Mouse (Mus musculus): ENCODE measurements around the gene Dyrk1b. TPM values are rescaled to one million over a fixed set of nuclear protein-coding genes. Genes with fewer than 3 reads are reported as not detected.
A peak's percentile ranks its signal among the peaks of the same experiment; 100 is the strongest.
"Not testable (repeated sequence)": the region's sequence is repeated elsewhere in the genome, so short reads cannot be mapped to it uniquely, and the experiment has no call there.

The Dyrk1b gene
- polyA plus RNA-seq, 1 experiment from 2014 or later = 4.6 TPM

DNA sequence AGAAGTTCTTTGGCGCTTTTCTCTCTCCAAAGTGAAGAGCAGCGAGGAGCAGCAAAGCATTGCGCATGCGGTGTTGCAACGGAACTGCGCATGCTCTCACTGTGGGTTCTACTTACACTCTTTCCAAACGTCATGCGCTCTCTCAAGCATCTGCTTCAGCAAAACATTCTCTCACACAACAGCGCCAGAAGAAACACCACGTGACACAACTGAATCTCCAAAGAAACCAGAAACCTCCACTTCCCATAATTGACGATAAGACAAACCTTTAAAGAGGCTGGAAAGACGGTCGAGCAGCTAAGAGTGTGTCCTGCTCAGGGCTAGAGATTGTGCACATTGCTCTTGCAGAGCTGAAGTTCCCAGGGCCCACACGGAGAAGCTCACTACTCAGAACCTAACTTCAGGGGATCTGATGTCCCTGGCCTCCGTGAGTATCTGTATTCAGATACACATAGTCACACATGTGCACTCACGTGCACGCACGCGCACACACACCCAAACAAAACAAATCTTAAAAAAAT is 29.8 kb downstream of the Dyrk1b start:
- H3K27ac ChIP-seq (replicated peaks) = no peak overlapping the region
- DNase-seq (ENCODE audit: low spot score) = peak; percentile 55

DNA sequence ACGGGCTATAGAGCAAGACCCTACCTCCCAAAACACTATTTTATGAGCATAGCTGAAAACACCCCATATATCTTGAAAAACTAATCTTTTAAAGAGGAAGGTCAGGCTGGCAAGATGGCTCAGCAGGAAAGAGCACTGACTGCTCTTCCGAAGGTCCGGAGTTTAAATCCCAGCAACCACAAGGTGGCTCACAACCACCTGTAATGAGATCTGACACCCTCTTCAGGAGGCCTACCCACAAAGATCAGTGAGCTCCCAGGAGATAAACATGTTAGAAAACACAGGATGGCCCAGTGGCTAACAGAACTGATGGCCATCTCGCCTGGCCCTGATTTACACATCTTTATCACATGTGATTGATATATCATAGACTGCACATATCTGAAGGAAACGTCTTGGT is 31.5 kb downstream of the Dyrk1b start:
- ATAC-seq (ENCODE audit: low FRiP score, low TSS enrichment) (no peak), DNase-seq (ENCODE audit: low spot score) (no peak)
- Histone ChIP-seq H3K4me1 (replicated peaks; ENCODE audit: control insufficient read depth, insufficient read depth) (no peaks in the 10 kb centered on the region), H3K36me3 (ENCODE audit: control insufficient read depth, insufficient read depth, low read length) (no peaks in the 10 kb centered on the region), H3K9ac (ENCODE audit: low read length) (no peak overlapping the region), H3K4me2 (replicated peaks; ENCODE audit: low read depth) (no peak overlapping the region), H3K27me3 (ENCODE audit: control insufficient read depth, insufficient read depth, low read length) (no peaks in the 10 kb centered on the region), H3K27ac (replicated peaks) (no peak overlapping the region), H3K9me3 (ENCODE audit: control insufficient read depth, low read length) (no peaks in the 10 kb centered on the region), H3K4me3 (ENCODE audit: low read depth, low read length) (no peak overlapping the region)
- TF ChIP-seq EP300 (optimal IDR thresholded peaks at IDR 0.05) (no peak), CTCF (IDR thresholded peaks at IDR 0.05; ENCODE audit: low read depth) (peak; percentile 41)
- WGBS = 40% methylated on average over 5 of the region's 5 CpGs

More for the DNA sequence above, 29.8 kb downstream of the Dyrk1b start:
- Histone ChIP-seq H3K4me2 (replicated peaks; ENCODE audit: low read depth) (peak overlapping the region; percentile 52), H3K9me3 (ENCODE audit: control insufficient read depth, low read length) (no peaks in the 10 kb centered on the region), H3K27me3 (ENCODE audit: control insufficient read depth, insufficient read depth, low read length) (no peaks in the 10 kb centered on the region), H3K4me1 (replicated peaks; ENCODE audit: control insufficient read depth, insufficient read depth) (no peaks in the 10 kb centered on the region), H3K4me3 (ENCODE audit: low read depth, low read length) (peak overlapping the region; percentile 25), H3K36me3 (ENCODE audit: control insufficient read depth, insufficient read depth, low read length) (no peaks in the 10 kb centered on the region), H3K9ac (ENCODE audit: low read length) (peak overlapping the region; percentile 41; the same call in 1 of the 2 replicates)
- no peak for TF ChIP-seq EP300 (optimal IDR thresholded peaks at IDR 0.05)
- TF ChIP-seq CTCF (IDR thresholded peaks at IDR 0.05; ENCODE audit: low read depth) = no peak
- 0 out of 2 replicates have a peak, but pooled peaks have one; percentile 57 for ATAC-seq (ENCODE audit: low FRiP score, low TSS enrichment)
- 35% methylated on average over 19 of the region's 19 CpGs for WGBS

DNA sequence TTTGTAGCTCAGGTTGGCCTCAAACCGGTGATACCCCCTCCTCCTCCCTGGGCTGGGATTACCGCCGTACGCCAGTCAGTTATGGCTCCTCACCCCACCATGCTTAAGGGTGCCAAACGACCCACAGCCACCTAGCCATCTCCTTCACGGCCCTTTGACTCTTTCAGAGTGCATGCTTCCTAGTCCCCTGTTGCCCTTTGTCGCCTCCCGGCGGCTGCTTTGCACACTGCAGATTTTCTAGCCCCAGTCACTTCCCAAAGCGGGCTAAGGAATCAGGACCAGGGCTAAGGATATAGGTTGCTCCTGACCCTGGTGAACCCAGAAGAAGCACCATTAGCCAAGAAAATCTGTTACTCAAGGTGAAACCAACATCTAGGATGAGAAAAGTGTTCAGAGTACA is 34.9 kb downstream of the Dyrk1b start:
- Histone ChIP-seq H3K9me3 (ENCODE audit: control insufficient read depth, low read length) (no peaks in the 10 kb centered on the region), H3K27ac (replicated peaks) (no peak overlapping the region), H3K27me3 (ENCODE audit: control insufficient read depth, insufficient read depth, low read length) (no peaks in the 10 kb centered on the region), H3K4me1 (replicated peaks; ENCODE audit: control insufficient read depth, insufficient read depth) (no peaks in the 10 kb centered on the region), H3K9ac (ENCODE audit: low read length) (no peak overlapping the region), H3K4me3 (ENCODE audit: low read depth, low read length) (no peak overlapping the region), H3K36me3 (ENCODE audit: control insufficient read depth, insufficient read depth, low read length) (no peaks in the 10 kb centered on the region), H3K4me2 (replicated peaks; ENCODE audit: low read depth) (no peak overlapping the region)
- peak; percentile 84 for TF ChIP-seq CTCF (IDR thresholded peaks at IDR 0.05; ENCODE audit: low read depth)
- TF ChIP-seq EP300 (optimal IDR thresholded peaks at IDR 0.05) = no peak
- DNase-seq (ENCODE audit: low spot score) (peak; percentile 79), ATAC-seq (ENCODE audit: low FRiP score, low TSS enrichment) (0 out of 2 replicates have a peak, but pooled peaks have one; percentile 35)
- WGBS = 29% methylated on average over 10 of the region's 10 CpGs

DNA sequence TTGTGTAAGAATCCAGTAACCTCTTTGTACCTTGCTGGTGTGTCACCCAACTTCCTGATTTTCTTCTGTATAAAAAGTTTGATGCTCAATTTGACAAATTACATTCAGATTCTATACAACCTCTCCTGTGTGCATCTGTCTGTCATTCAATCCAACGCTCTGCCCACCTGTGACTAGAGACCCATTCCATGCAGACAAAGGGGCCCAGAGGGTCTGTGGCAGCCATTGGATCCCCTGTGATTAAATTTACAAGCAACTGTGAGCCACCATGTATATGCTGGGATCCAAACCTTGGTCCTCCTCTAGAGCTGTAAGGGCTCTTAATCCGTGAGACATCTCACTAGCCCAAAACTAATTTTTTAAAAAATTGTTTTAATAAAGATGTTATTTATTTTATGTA is 36.7 kb downstream of the Dyrk1b start:
- not testable (repeated sequence) for H3K27me3 ChIP-seq (ENCODE audit: control insufficient read depth, insufficient read depth, low read length); H3K9ac ChIP-seq (ENCODE audit: low read length); H3K4me2 ChIP-seq (replicated peaks; ENCODE audit: low read depth); ATAC-seq (ENCODE audit: low FRiP score, low TSS enrichment); H3K36me3 ChIP-seq (ENCODE audit: control insufficient read depth, insufficient read depth, low read length); DNase-seq (ENCODE audit: low spot score); H3K9me3 ChIP-seq (ENCODE audit: control insufficient read depth, low read length); H3K4me3 ChIP-seq (ENCODE audit: low read depth, low read length); H3K27ac ChIP-seq (replicated peaks); H3K4me1 ChIP-seq (replicated peaks; ENCODE audit: control insufficient read depth, insufficient read depth)
- whole genome bisulfite sequencing = 83% methylated on average over 2 of the region's 2 CpGs

DNA sequence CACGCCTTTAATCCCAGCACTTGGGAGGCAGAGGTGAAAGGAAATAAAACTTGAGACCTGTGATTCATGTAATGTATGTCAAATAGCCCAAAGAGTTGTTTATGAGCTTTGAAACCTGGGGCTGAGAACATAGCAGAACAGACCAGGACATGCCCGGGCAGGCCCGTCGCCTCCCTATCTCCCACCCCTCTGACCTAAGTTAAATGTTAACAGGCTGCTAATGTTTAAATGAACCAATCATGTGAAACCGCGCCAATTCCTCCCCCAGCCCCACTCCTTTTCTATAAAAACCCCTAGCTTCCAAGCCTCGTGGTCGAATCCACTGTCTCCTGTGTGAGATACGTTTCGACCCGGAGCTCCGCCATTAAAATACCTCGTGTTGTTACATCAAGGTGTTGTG is 38.5 kb downstream of the Dyrk1b start:
- H3K27ac ChIP-seq (replicated peaks); H3K4me1 ChIP-seq (replicated peaks; ENCODE audit: control insufficient read depth, insufficient read depth); H3K4me2 ChIP-seq (replicated peaks; ENCODE audit: low read depth); H3K36me3 ChIP-seq (ENCODE audit: control insufficient read depth, insufficient read depth, low read length); H3K9me3 ChIP-seq (ENCODE audit: control insufficient read depth, low read length); H3K4me3 ChIP-seq (ENCODE audit: low read depth, low read length); H3K9ac ChIP-seq (ENCODE audit: low read length); H3K27me3 ChIP-seq (ENCODE audit: control insufficient read depth, insufficient read depth, low read length); DNase-seq (ENCODE audit: low spot score); ATAC-seq (ENCODE audit: low FRiP score, low TSS enrichment): not testable (repeated sequence)
- 88% methylated on average over 7 of the region's 13 CpGs for WGBS

DNA sequence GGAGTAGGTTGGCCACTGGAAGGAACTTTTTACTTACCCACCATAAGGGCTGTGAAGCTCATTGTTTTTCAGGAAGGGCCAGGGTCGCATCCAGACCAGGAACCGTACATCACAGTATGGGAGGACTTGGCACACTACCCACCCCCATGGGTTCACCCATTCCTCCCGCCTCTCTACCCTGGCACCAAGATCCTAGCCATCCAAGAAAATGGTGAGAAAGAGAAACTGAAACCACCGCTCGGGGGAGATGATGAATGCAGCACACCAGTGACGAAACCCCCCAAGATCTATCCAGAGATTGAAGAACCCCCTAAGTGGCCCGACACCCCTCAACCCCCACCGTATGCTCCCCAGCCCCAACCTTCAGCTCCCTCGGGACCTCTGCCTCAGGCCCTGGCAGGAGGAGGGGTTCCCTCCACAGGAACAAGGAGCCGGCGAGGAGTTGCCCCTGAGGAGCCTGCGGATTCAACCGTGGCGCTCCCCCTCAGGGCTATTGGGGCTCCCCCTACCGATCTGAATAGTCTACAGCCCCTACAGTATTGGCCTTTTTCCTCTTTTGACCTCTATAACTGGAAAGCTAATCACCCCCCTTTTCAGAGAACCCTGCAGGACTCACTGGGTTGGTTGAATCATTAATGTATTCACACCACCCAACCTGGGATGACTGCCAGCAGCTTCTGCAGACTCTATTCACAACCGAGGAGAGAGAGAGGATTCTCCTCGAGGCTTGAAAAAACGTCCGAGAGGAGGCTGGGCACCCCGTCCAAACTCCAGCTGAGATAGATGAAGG is 39.9 kb downstream of the Dyrk1b start:
- not testable (repeated sequence) for H3K9ac ChIP-seq (ENCODE audit: low read length); H3K27ac ChIP-seq (replicated peaks); H3K36me3 ChIP-seq (ENCODE audit: control insufficient read depth, insufficient read depth, low read length); H3K4me3 ChIP-seq (ENCODE audit: low read depth, low read length); H3K27me3 ChIP-seq (ENCODE audit: control insufficient read depth, insufficient read depth, low read length); DNase-seq (ENCODE audit: low spot score); H3K9me3 ChIP-seq (ENCODE audit: control insufficient read depth, low read length); ATAC-seq (ENCODE audit: low FRiP score, low TSS enrichment); H3K4me1 ChIP-seq (replicated peaks; ENCODE audit: control insufficient read depth, insufficient read depth); H3K4me2 ChIP-seq (replicated peaks; ENCODE audit: low read depth)
- 87% methylated on average over 20 of the region's 20 CpGs for WGBS

DNA sequence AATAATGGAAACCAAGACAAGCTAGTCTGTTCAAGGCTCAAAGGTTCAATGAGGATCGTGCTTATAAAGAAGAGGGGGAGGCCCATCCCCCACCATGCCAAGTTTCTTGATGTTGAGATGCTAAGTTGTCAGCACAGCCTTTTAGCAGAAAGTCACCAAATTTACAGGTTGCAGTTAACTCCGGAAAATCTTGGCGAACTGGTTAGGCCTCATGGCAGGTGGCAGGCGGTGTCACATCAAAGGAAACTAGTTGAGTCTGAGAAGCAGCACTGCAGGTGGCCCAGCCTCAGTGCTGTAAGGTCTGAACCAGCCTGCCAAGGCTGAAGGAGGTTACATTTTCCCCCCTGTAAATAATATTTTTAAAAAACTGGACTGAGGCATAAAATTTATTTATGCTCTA is 47.6 kb downstream of the Dyrk1b start:
- not testable (repeated sequence) for H3K36me3 ChIP-seq (ENCODE audit: control insufficient read depth, insufficient read depth, low read length); H3K9me3 ChIP-seq (ENCODE audit: control insufficient read depth, low read length); H3K27ac ChIP-seq (replicated peaks); DNase-seq (ENCODE audit: low spot score); H3K4me1 ChIP-seq (replicated peaks; ENCODE audit: control insufficient read depth, insufficient read depth); H3K4me2 ChIP-seq (replicated peaks; ENCODE audit: low read depth); H3K27me3 ChIP-seq (ENCODE audit: control insufficient read depth, insufficient read depth, low read length); H3K9ac ChIP-seq (ENCODE audit: low read length); ATAC-seq (ENCODE audit: low FRiP score, low TSS enrichment); H3K4me3 ChIP-seq (ENCODE audit: low read depth, low read length)
- 79% methylated on average over 4 of the region's 4 CpGs for WGBS

DNA sequence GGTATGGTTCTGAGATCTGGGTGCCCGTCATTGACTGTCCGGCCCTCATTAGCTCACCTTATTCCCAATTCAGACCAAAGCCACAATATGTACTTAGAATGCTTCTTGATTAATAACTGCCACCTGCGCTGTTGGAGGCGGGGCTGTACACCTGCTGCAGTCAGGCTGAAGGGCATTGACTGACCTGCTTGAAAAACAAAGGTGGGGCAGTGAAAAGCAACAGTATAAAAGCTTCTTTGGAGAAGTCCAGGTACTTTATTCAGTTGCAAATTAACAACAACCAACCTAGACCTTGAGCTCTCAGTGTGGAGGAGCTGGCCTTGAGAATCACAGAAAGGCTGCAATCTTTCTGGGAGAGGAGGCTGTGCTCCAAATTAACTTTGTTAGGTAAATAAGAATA is 48.2 kb downstream of the Dyrk1b start:
- H3K4me1 ChIP-seq (replicated peaks; ENCODE audit: control insufficient read depth, insufficient read depth); ATAC-seq (ENCODE audit: low FRiP score, low TSS enrichment); H3K27ac ChIP-seq (replicated peaks); H3K9ac ChIP-seq (ENCODE audit: low read length); H3K9me3 ChIP-seq (ENCODE audit: control insufficient read depth, low read length); H3K4me3 ChIP-seq (ENCODE audit: low read depth, low read length); H3K4me2 ChIP-seq (replicated peaks; ENCODE audit: low read depth); H3K27me3 ChIP-seq (ENCODE audit: control insufficient read depth, insufficient read depth, low read length); DNase-seq (ENCODE audit: low spot score); H3K36me3 ChIP-seq (ENCODE audit: control insufficient read depth, insufficient read depth, low read length): not testable (repeated sequence)
- 81% methylated on average over 4 of the region's 4 CpGs for WGBS

Measured in stomach, postnatal 0 days (tissue).